35 mouse cellular contexts compared by ENCODE assay signal in the genomic region with DNA sequence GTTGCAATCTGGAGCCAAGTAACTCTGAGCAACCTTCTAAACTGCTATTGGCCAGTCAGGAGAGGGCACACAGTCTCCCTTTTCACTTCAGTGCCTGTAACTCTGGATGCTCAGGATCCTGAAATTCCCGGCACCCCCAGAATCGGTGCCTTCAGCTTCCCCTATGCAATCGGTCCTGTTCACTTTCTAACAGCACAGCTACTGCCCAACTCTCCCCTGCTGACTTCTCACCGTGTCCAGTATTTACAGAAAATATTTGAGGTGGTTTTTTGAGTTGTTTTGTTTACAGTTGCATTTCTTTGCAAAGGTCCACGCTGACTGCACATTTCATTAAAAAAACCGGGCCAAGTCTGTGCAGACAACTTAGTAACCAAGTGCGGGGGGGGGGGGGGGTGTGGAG. TPM values are rescaled to one million over a fixed set of nuclear protein-coding genes. Genes with fewer than 3 reads are reported as not detected.
DNase-seq lines count a peak whose midpoint lies in the region; ATAC-seq lines count a peak whose summit lies in the region.
"Had no signal": no experiment of that assay in that cellular context is flagged by ENCODE, and none has a peak within 500 bp of the region (broad histone marks: within the 10 kb centered on the region; RNA-seq: fewer than 3 reads in every experiment).

No protein-coding gene starts in this region.

- WGBS in kidney, embryonic 15.5 days, result 68% methylated on average over 7 of the region's 7 CpGs
- 48% methylated on average over 7 of the region's 7 CpGs for WGBS in kidney, embryonic 14.5 days
- WGBS in neural tube, embryonic 13.5 days, result 49% methylated on average over 7 of the region's 7 CpGs
- 69% methylated on average over 7 of the region's 7 CpGs for WGBS in intestine, embryonic 15.5 days

- H3K4me1 ChIP-seq in kidney, embryonic 15.5 days, result peaks cover 38% of the 10 kb centered on the region
- H3K4me1 ChIP-seq in kidney, embryonic 14.5 days (ENCODE audit: control insufficient read depth, insufficient read depth, low read length), result peaks cover 11% of the 10 kb centered on the region
- peaks cover 13% of the 10 kb centered on the region for H3K4me1 ChIP-seq in neural tube, embryonic 13.5 days (replicated peaks)
- no peaks in the 10 kb centered on the region for H3K4me1 ChIP-seq in intestine, embryonic 15.5 days (replicated peaks)
- H3K4me1 ChIP-seq: forebrain, embryonic 15.5 days; heart, embryonic 13.5 days; hindbrain, embryonic 15.5 days; midbrain, embryonic 13.5 days had no signal

- no peak overlapping the region; the same call in 1 of the 2 replicates for H3K4me3 ChIP-seq in kidney, embryonic 15.5 days (replicated peaks)
- no peak overlapping the region for H3K4me3 ChIP-seq in kidney, embryonic 14.5 days (ENCODE audit: low read length)
- no peak overlapping the region for H3K4me3 ChIP-seq in neural tube, embryonic 13.5 days
- H3K4me3 ChIP-seq in intestine, embryonic 15.5 days (replicated peaks), result no peak overlapping the region
- H3K4me3 ChIP-seq: embryonic facial prominence, embryonic 12.5 days; forebrain, embryonic 10.5 days; forebrain, embryonic 15.5 days; heart, embryonic 13.5 days; hindbrain, embryonic 10.5 days; hindbrain, embryonic 15.5 days; limb, embryonic 12.5 days; liver, embryonic 13.5 days; midbrain, embryonic 13.5 days had no signal

- ATAC-seq in kidney, embryonic 15.5 days (replicated peaks; ENCODE audit: low FRiP score), result no peak
- ATAC-seq in kidney, embryonic 14.5 days (ENCODE audit: low FRiP score, low TSS enrichment), result no peak
- no peak for ATAC-seq in neural tube, embryonic 13.5 days (ENCODE audit: low read depth)
- ATAC-seq in intestine, embryonic 15.5 days, result no peak
- ATAC-seq: activated CD4-positive, CD25-positive, alpha-beta regulatory T cell, adult 4 months; CD4-positive, CD25-positive, alpha-beta regulatory T cell, adult 4 months; forebrain, embryonic 15.5 days; inflammation-experienced regulatory T-cells, adult 6 months; midbrain, embryonic 13.5 days had no signal

- no peak overlapping the region for H3K9ac ChIP-seq in kidney, embryonic 15.5 days
- H3K9ac ChIP-seq in kidney, embryonic 14.5 days (ENCODE audit: low read depth, low read length), result no peak overlapping the region
- H3K9ac ChIP-seq in neural tube, embryonic 13.5 days, result no peak overlapping the region
- H3K9ac ChIP-seq in intestine, embryonic 15.5 days, result no peak overlapping the region
- H3K9ac ChIP-seq: embryonic facial prominence, embryonic 12.5 days; forebrain, embryonic 15.5 days; heart, embryonic 13.5 days; hindbrain, embryonic 15.5 days; limb, embryonic 12.5 days; liver, embryonic 13.5 days; midbrain, embryonic 13.5 days had no signal

- H3K36me3 ChIP-seq in kidney, embryonic 15.5 days, result no peaks in the 10 kb centered on the region
- no peaks in the 10 kb centered on the region for H3K36me3 ChIP-seq in kidney, embryonic 14.5 days (ENCODE audit: control insufficient read depth, insufficient read depth, low read length)
- no peaks in the 10 kb centered on the region for H3K36me3 ChIP-seq in neural tube, embryonic 13.5 days
- no peaks in the 10 kb centered on the region for H3K36me3 ChIP-seq in intestine, embryonic 15.5 days
- H3K36me3 ChIP-seq: embryonic facial prominence, embryonic 12.5 days; forebrain, embryonic 10.5 days; forebrain, embryonic 15.5 days; heart, embryonic 13.5 days; hindbrain, embryonic 10.5 days; hindbrain, embryonic 15.5 days; limb, embryonic 12.5 days; liver, embryonic 13.5 days; midbrain, embryonic 13.5 days had no signal

- H3K4me2 ChIP-seq in kidney, embryonic 15.5 days, result peak overlapping the region; percentile 39; the same call in 1 of the 2 replicates
- H3K4me2 ChIP-seq in kidney, embryonic 14.5 days (replicated peaks; ENCODE audit: low read depth, low read length), result no peak overlapping the region
- H3K4me2 ChIP-seq in neural tube, embryonic 13.5 days, result 0 out of 2 replicates have a peak overlapping the region, but pooled peaks have one; percentile 11
- H3K4me2 ChIP-seq in intestine, embryonic 15.5 days (replicated peaks), result peak overlapping the region; percentile 42; the same call in 1 of the 2 replicates
- H3K4me2 ChIP-seq: embryonic facial prominence, embryonic 12.5 days; forebrain, embryonic 15.5 days; heart, embryonic 13.5 days; hindbrain, embryonic 15.5 days; limb, embryonic 12.5 days; liver, embryonic 13.5 days; midbrain, embryonic 13.5 days had no signal

- H3K27me3 ChIP-seq in kidney, embryonic 15.5 days, result 0 out of 2 replicates have a peak, but pooled peaks cover 3% of the 10 kb centered on the region
- H3K27me3 ChIP-seq in kidney, embryonic 14.5 days (ENCODE audit: control insufficient read depth, insufficient read depth, low read length), result no peaks in the 10 kb centered on the region
- H3K27me3 ChIP-seq in neural tube, embryonic 13.5 days, result no peaks in the 10 kb centered on the region
- no peaks in the 10 kb centered on the region for H3K27me3 ChIP-seq in intestine, embryonic 15.5 days (replicated peaks)
- H3K27me3 ChIP-seq: embryonic facial prominence, embryonic 12.5 days; forebrain, embryonic 15.5 days; heart, embryonic 13.5 days; hindbrain, embryonic 15.5 days; limb, embryonic 12.5 days; midbrain, embryonic 13.5 days had no signal

- no peaks in the 10 kb centered on the region for H3K9me3 ChIP-seq in kidney, embryonic 15.5 days (replicated peaks)
- no peaks in the 10 kb centered on the region for H3K9me3 ChIP-seq in kidney, embryonic 14.5 days (ENCODE audit: control insufficient read depth, low read length)
- no peaks in the 10 kb centered on the region for H3K9me3 ChIP-seq in neural tube, embryonic 13.5 days
- no peaks in the 10 kb centered on the region for H3K9me3 ChIP-seq in intestine, embryonic 15.5 days
- H3K9me3 ChIP-seq: embryonic facial prominence, embryonic 12.5 days; forebrain, embryonic 10.5 days; forebrain, embryonic 15.5 days; heart, embryonic 13.5 days; hindbrain, embryonic 10.5 days; hindbrain, embryonic 15.5 days; limb, embryonic 12.5 days; liver, embryonic 13.5 days; midbrain, embryonic 13.5 days had no signal

- no peak overlapping the region for H3K27ac ChIP-seq in kidney, embryonic 15.5 days
- no peak overlapping the region for H3K27ac ChIP-seq in kidney, embryonic 14.5 days (ENCODE audit: low read depth, low read length)
- no peak overlapping the region for H3K27ac ChIP-seq in neural tube, embryonic 13.5 days (replicated peaks)
- H3K27ac ChIP-seq in intestine, embryonic 15.5 days, result no peak overlapping the region
- H3K27ac ChIP-seq: embryonic facial prominence, embryonic 12.5 days; forebrain, embryonic 10.5 days; forebrain, embryonic 15.5 days; heart, embryonic 13.5 days; hindbrain, embryonic 10.5 days; hindbrain, embryonic 15.5 days; limb, embryonic 12.5 days; liver, embryonic 13.5 days; midbrain, embryonic 13.5 days had no signal

- DNase-seq in neural tube, embryonic 10.5 days (ENCODE audit: extremely low spot score, low spot score), result no peak
- DNase-seq in adrenal gland, postnatal 36 days, result no peak
- DNase-seq in adrenal gland, adult (ENCODE audit: inconsistent age in 2 of 2, low spot score in 1 of 2), result no peak
- DNase-seq: adrenal gland, adult 8-10 months; cerebellum, adult 11-12 months; cerebellum, adult 9-11 months; embryo, embryonic 11 days; gastrocnemius, postnatal 25 days; heart, adult 18-20 months; heart, postnatal 10 days; kidney, adult 9 months; layer of hippocampus, postnatal 36 days; liver, embryonic 13.5 days; lung, adult 2 months; lung, postnatal 10 days; right cerebral cortex, postnatal 25 days; thymus, adult 2 months; thymus, postnatal 36 days had no signal

RNA-seq across cellular contexts. Expression of a gene that starts 2.7 kb away (rescaled TPM):
- polyA plus RNA-seq in kidney, embryonic 15.5 days (2015; fragmentation: Nextera tagmentation; extraction: Ambion mirVana), result 12.6 and 15.6 TPM in 2 replicates
- 10.5 and 11.9 TPM in 2 replicates for polyA plus RNA-seq in kidney, embryonic 14.5 days (2014; fragmentation: Nextera tagmentation; extraction: Ambion mirVana)
- polyA plus RNA-seq in neural tube, embryonic 13.5 days (2015; fragmentation: Nextera tagmentation; extraction: Ambion mirVana), result 0.64 and 0.70 TPM in 2 replicates
- polyA plus RNA-seq in intestine, embryonic 15.5 days (2015; fragmentation: Nextera tagmentation; extraction: Ambion mirVana), result 19.6 and 20.5 TPM in 2 replicates
- 1 to 10 TPM in 1 of 2 experiments, under 1 TPM in 1; 0.59 to 1.5 TPM for total RNA-seq in adrenal gland, postnatal 36 days (2021)

RNA-seq across cellular contexts. Expression of a gene that starts 37.4 kb away (rescaled TPM):
- polyA plus RNA-seq in kidney, embryonic 15.5 days (2015; fragmentation: Nextera tagmentation; extraction: Ambion mirVana), result 0.27 TPM in 1 of 2 replicates, not detected in the other
- 0.16 and 0.19 TPM in 2 replicates for polyA plus RNA-seq in kidney, embryonic 14.5 days (2014; fragmentation: Nextera tagmentation; extraction: Ambion mirVana)
- 0.22 TPM in 1 of 2 replicates, not detected in the other for polyA plus RNA-seq in neural tube, embryonic 13.5 days (2015; fragmentation: Nextera tagmentation; extraction: Ambion mirVana)
- not detected in 2 replicates for polyA plus RNA-seq in intestine, embryonic 15.5 days (2015; fragmentation: Nextera tagmentation; extraction: Ambion mirVana)
- not detected for total RNA-seq in adrenal gland, postnatal 36 days (2021)
- total RNA-seq: adrenal gland, adult 8-10 months; gastrocnemius, adult 18-20 months; heart, adult 18-20 months; layer of hippocampus, postnatal 36 days; neutrophil, adult 5-6 weeks had no signal
- polyA plus RNA-seq: embryonic facial prominence, embryonic 12.5 days; forebrain, embryonic 10.5 days; forebrain, embryonic 15.5 days; heart, embryonic 13.5 days; hindbrain, embryonic 10.5 days; hindbrain, embryonic 15.5 days; limb, embryonic 12.5 days had no signal
